ENCODE assay signal across 8 mouse cellular contexts in the genomic region with DNA sequence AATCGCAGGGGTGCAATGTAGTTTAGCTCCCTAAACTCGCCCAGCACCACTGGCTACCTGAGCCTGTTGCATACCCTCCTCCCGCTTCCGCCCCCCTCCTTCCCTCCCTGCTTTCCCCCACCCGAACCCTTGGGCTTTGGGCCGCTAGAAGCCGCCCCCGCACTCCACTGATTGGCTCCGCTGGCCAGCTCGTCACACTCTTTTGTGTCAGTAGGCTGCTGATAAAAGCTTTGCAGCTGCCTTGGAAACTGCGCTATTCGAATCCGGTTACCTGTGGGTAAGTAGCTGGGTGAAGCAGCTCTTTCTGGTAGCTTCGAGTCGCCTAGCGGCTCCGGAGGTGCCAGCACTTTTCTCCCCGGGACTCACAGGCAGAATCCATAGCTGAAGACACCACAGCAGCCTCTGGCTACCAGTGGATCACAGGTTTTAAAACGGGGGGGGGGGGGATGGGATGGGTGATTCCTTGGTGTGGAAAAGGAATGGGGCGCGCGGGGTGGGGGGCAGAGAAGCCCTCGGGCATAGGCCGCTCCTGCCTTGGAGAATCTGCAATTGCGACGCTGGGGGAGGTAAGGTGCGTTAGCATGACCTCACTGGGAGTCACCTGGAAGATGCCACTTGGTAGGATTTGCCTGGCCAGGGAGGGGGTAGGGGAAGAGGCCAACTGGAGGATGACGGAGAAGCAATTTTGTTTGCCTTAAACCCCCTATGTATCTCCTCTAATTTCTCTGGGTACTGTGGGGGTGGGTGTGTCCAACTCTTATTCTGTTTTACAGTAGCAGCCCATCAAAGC. TPM values are rescaled to one million over a fixed set of nuclear protein-coding genes. Genes with fewer than 3 reads are reported as not detected.
DNase-seq lines count a peak whose midpoint lies in the region; ATAC-seq and TF ChIP-seq lines count a peak whose summit lies in the region.

A gene (plus strand): TSS at position 169 of the 790 bp plus-strand sequence.

- H3K27ac ChIP-seq in kidney, postnatal 0 days: no peak within 1 kb of the TSS
- no peak within 1 kb of the TSS for H3K27ac ChIP-seq in cortical plate, adult 2 months (ENCODE audit: insufficient read depth, low read length)
- no peak within 1 kb of the TSS for H3K27ac ChIP-seq in heart, embryonic 16.5 days (ENCODE audit: low read length)
- H3K27ac ChIP-seq in midbrain, embryonic 13.5 days: peak within 1 kb of the TSS; percentile 84

- peak; percentile 43 for DNase-seq in kidney, postnatal 0 days (ENCODE audit: low spot score)
- no peak for DNase-seq in kidney, adult 8-10 months
- DNase-seq in layer of hippocampus, postnatal 14 days (ENCODE audit: low spot score in 2 of 2): peak; percentile 18 to 29
- peak; percentile 38 for DNase-seq in testis, postnatal 10 days (ENCODE audit: low spot score)
- no peak for DNase-seq in gastrocnemius, postnatal 10 days

- no peak within 1 kb of the TSS for H3K9ac ChIP-seq in kidney, postnatal 0 days (ENCODE audit: low read depth, low read length)
- H3K9ac ChIP-seq in heart, embryonic 16.5 days (ENCODE audit: low read length): no peak within 1 kb of the TSS; the same call in 1 of the 2 replicates
- H3K9ac ChIP-seq in midbrain, embryonic 13.5 days (replicated peaks): peak within 1 kb of the TSS; percentile 70

- H3K4me2 ChIP-seq in kidney, postnatal 0 days (ENCODE audit: low read length): peak within 1 kb of the TSS; percentile 41
- peak within 1 kb of the TSS; percentile 59 for H3K4me2 ChIP-seq in heart, embryonic 16.5 days (ENCODE audit: low read depth, low read length)
- H3K4me2 ChIP-seq in midbrain, embryonic 13.5 days (replicated peaks): peak within 1 kb of the TSS; percentile 53

- TF ChIP-seq POLR2A in cortical plate, adult 2 months (IDR thresholded peaks at IDR 0.05; ENCODE audit: extremely low read depth, insufficient read depth, low read length): peak; percentile 53; the same call in 1 of the 2 replicates

- H3K4me1 ChIP-seq in kidney, postnatal 0 days (replicated peaks; ENCODE audit: insufficient read depth, low read length): no peaks in the 10 kb centered on the region
- no peaks in the 10 kb centered on the region for H3K4me1 ChIP-seq in cortical plate, adult 2 months (ENCODE audit: control insufficient read depth, insufficient read depth, low read length)
- peaks cover 2% of the 10 kb centered on the region; the same call in 1 of the 2 replicates for H3K4me1 ChIP-seq in heart, embryonic 16.5 days (ENCODE audit: control insufficient read depth, insufficient read depth, low read length)
- H3K4me1 ChIP-seq in midbrain, embryonic 13.5 days (replicated peaks): peaks cover 28% of the 10 kb centered on the region

- TF ChIP-seq CTCF in kidney, postnatal 0 days (IDR thresholded peaks at IDR 0.05; ENCODE audit: low read depth): no peak
- TF ChIP-seq CTCF in cortical plate, adult 2 months (IDR thresholded peaks at IDR 0.05; ENCODE audit: extremely low read depth, insufficient read depth, low read length): no peak

- no peak; the same call in 1 of the 2 replicates for ATAC-seq in kidney, postnatal 0 days (replicated peaks; ENCODE audit: low FRiP score, low read depth)
- peak; percentile 58 for ATAC-seq in heart, embryonic 16.5 days (replicated peaks; ENCODE audit: extremely low read depth, insufficient read depth, low FRiP score)
- ATAC-seq in midbrain, embryonic 13.5 days: peak; percentile 67

- no peaks in the 10 kb centered on the region for H3K9me3 ChIP-seq in kidney, postnatal 0 days (replicated peaks; ENCODE audit: low read length)
- no peaks in the 10 kb centered on the region for H3K9me3 ChIP-seq in heart, embryonic 16.5 days (replicated peaks; ENCODE audit: control insufficient read depth, low read length)
- H3K9me3 ChIP-seq in midbrain, embryonic 13.5 days: no peaks in the 10 kb centered on the region

- H3K27me3 ChIP-seq in kidney, postnatal 0 days (ENCODE audit: insufficient read depth, low read length): no peaks in the 10 kb centered on the region
- H3K27me3 ChIP-seq in heart, embryonic 16.5 days (ENCODE audit: control insufficient read depth, insufficient read depth, low read length): no peaks in the 10 kb centered on the region
- no peaks in the 10 kb centered on the region for H3K27me3 ChIP-seq in midbrain, embryonic 13.5 days

- H3K36me3 ChIP-seq in kidney, postnatal 0 days (ENCODE audit: insufficient read depth, low read length): no peaks in the 10 kb centered on the region
- H3K36me3 ChIP-seq in heart, embryonic 16.5 days (ENCODE audit: control insufficient read depth, insufficient read depth): no peaks in the 10 kb centered on the region
- no peaks in the 10 kb centered on the region for H3K36me3 ChIP-seq in midbrain, embryonic 13.5 days

- 26% methylated on average over 28 of the region's 28 CpGs for WGBS in kidney, postnatal 0 days
- 18% methylated on average over 27 of the region's 28 CpGs for WGBS in heart, embryonic 16.5 days
- 20% methylated on average over 28 of the region's 28 CpGs for WGBS in midbrain, embryonic 13.5 days

- peak within 1 kb of the TSS; percentile 16; the same call in 1 of the 2 replicates for H3K4me3 ChIP-seq in kidney, postnatal 0 days (replicated peaks; ENCODE audit: low read depth, low read length)
- H3K4me3 ChIP-seq in cortical plate, adult 2 months (ENCODE audit: insufficient read depth, low read length): peak within 1 kb of the TSS; percentile 67
- peak within 1 kb of the TSS; percentile 39 for H3K4me3 ChIP-seq in heart, embryonic 16.5 days (ENCODE audit: low read length)
- peak within 1 kb of the TSS; percentile 47 for H3K4me3 ChIP-seq in midbrain, embryonic 13.5 days (replicated peaks)

RNA-seq across cellular contexts. Expression of the gene that starts here (rescaled TPM):
- polyA plus RNA-seq in kidney, postnatal 0 days (2015; fragmentation: Nextera tagmentation; extraction: Ambion mirVana): 4.2 and 5.2 TPM in 2 replicates
- polyA plus RNA-seq in cortical plate, adult 2 months (2012; rRNA removed): 20.6 and 26.2 TPM in 2 replicates
- polyA plus RNA-seq in heart, embryonic 16.5 days (2015; fragmentation: Nextera tagmentation; extraction: Ambion mirVana): 2.0 TPM in 2 replicates
- 10 to 100 TPM; 42.7 to 43.7 TPM for total RNA-seq in layer of hippocampus, postnatal 14 days (2021)
- 225 and 240 TPM in 2 replicates for polyA plus RNA-seq in midbrain, embryonic 13.5 days (2015; fragmentation: Nextera tagmentation; extraction: Ambion mirVana)
- under 1 TPM; 0.19 to 0.20 TPM for total RNA-seq in gastrocnemius, postnatal 10 days (2021)

Comparison
In these comparisons a context has a peak if more than half of its experiments do, and no peak if none do; other contexts are left out.
1. RNA of the gene that starts here (total RNA-seq): 42.7 to 43.7 TPM in layer of hippocampus, postnatal 14 days; 0.19 to 0.20 TPM in gastrocnemius, postnatal 10 days; every median in the first group is over 10 times any median in the second.
2. DNase-seq: peak in kidney, postnatal 0 days (single experiment), layer of hippocampus, postnatal 14 days (2 of 2) and testis, postnatal 10 days (single experiment); none in kidney, adult 8-10 months (0 of 2) and gastrocnemius, postnatal 10 days (single experiment).
3. H3K4me3 ChIP-seq: peak in every context shown above with its lines; median percentile 67 in cortical plate, adult 2 months; 47 in midbrain, embryonic 13.5 days; 39 in heart, embryonic 16.5 days; 16 in kidney, postnatal 0 days.
4. Peak in every context shown above with its lines, with median percentiles within 50 percentile points of each other: H3K4me2 ChIP-seq.